Mouse (Mus musculus) heart, embryonic 10.5 days (tissue): ENCODE data around the gene Errfi1. TPM values are rescaled to one million over a fixed set of nuclear protein-coding genes. Genes with fewer than 3 reads are reported as not detected.
A peak's percentile ranks its signal among the peaks of the same experiment; 100 is the strongest.

Experiments used
- DNase-seq: peaks from one replicate; pipeline ENCODE4 v3.0.0-alpha.2; 2017; ENCODE audit warnings: low spot score
- H3K27ac ChIP-seq: fragments of 300-500 bp; sonication (generic); 2 replicates; pipeline ENCODE4 v1.5.1; 2016; ENCODE audit warnings: mild to moderate bottlenecking
- H3K27me3 ChIP-seq: fragments of 300-500 bp; sonication (generic); 2 replicates; pipeline ENCODE4 v1.6.1; 2016; ENCODE audit warnings: mild to moderate bottlenecking; ENCODE audit not compliant: poor library complexity, insufficient read depth, severe bottlenecking
- H3K36me3 ChIP-seq: fragments of 300-500 bp; sonication (generic); 2 replicates; pipeline ENCODE4 v1.6.1; 2016; ENCODE audit warnings: mild to moderate bottlenecking, moderate library complexity
- H3K4me1 ChIP-seq: fragments of 300-500 bp; sonication (generic); 2 replicates; pipeline ENCODE4 v1.6.1; 2016; ENCODE audit warnings: mild to moderate bottlenecking
- H3K4me3 ChIP-seq: fragments of 300-500 bp; sonication (generic); 2 replicates; pipeline ENCODE4 v1.5.1; 2016; ENCODE audit warnings: mild to moderate bottlenecking, moderate library complexity
- H3K9me3 ChIP-seq: fragments of 300-500 bp; sonication (generic); 2 replicates; pipeline ENCODE4 v1.6.1; 2016; ENCODE audit warnings: mild to moderate bottlenecking, moderate library complexity
- WGBS: fragments of 180-500 bp; shearing (Covaris S2); methylation state at CpG from one replicate; pipeline ENCODE4 v1.1.7; 2016; 5-methylcytosine and 5-hydroxymethylcytosine counted together
- polyA plus RNA-seq: library from polyadenylated mRNA; unstranded; fragments of >200 nt; fragmentation: Nextera tagmentation; extraction: Ambion mirVana; gene quantifications from 2 replicates; pipeline ENCODE4 v1.2.1, GENCODE M21; 2016

Gene Errfi1
- 15.3 and 25.7 TPM in 2 replicates for polyA plus RNA-seq

- H3K9me3 ChIP-seq = no peaks in the 10 kb centered on the region
- no peaks in the 10 kb centered on the region for H3K27me3 ChIP-seq
- no peaks in the 10 kb centered on the region for H3K36me3 ChIP-seq
- H3K27ac ChIP-seq = peak within 1 kb of the TSS; percentile 94
- H3K4me1 ChIP-seq = peaks cover 10% of the 10 kb centered on the region
- no peak for DNase-seq
- H3K4me3 ChIP-seq = peak within 1 kb of the TSS; percentile 81
- WGBS = 44% methylated on average over 13 of the region's 13 CpGs
These were observed at the start of gene Errfi1 for GRCm38 (mm10) chr4:150853680-150854461. Gene Errfi1, plus strand, starts transcription at chr4:150853919.

- H3K9me3 ChIP-seq = no peaks in the 10 kb centered on the region
- no peak for DNase-seq
- no peak overlapping the region for H3K27ac ChIP-seq
- no peak overlapping the region for H3K4me3 ChIP-seq
- no peaks in the 10 kb centered on the region for H3K36me3 ChIP-seq
- no peaks in the 10 kb centered on the region for H3K27me3 ChIP-seq
- 83% methylated on average over 6 of the region's 6 CpGs for WGBS
- H3K4me1 ChIP-seq = peaks cover 58% of the 10 kb centered on the region
These were observed 49.5 kb upstream of the Errfi1 start for GRCm38 (mm10) chr4:150804204-150804603.

- DNase-seq = peak; percentile 87
- no peaks in the 10 kb centered on the region for H3K9me3 ChIP-seq
- H3K27ac ChIP-seq = peak overlapping the region; percentile 83
- WGBS = 17% methylated on average over 20 of the region's 20 CpGs
- peaks cover 50% of the 10 kb centered on the region for H3K4me1 ChIP-seq
- no peaks in the 10 kb centered on the region for H3K27me3 ChIP-seq
- peak overlapping the region; percentile 33 for H3K4me3 ChIP-seq
- no peaks in the 10 kb centered on the region; the same call in 1 of the 2 replicates for H3K36me3 ChIP-seq
These were observed 45.8 kb upstream of the Errfi1 start for GRCm38 (mm10) chr4:150807727-150808470.

GRCm38 (mm10) chr4:150808471-150808847 is 45.3 kb upstream of the Errfi1 start:
- no peak for DNase-seq
- Histone ChIP-seq H3K4me1 (peaks cover 50% of the 10 kb centered on the region), H3K27me3 (no peaks in the 10 kb centered on the region), H3K36me3 (no peaks in the 10 kb centered on the region; the same call in 1 of the 2 replicates), H3K4me3 (no peak overlapping the region), H3K9me3 (no peaks in the 10 kb centered on the region), H3K27ac (peak overlapping the region; percentile 83)
- WGBS = 38% methylated on average over 12 of the region's 12 CpGs

- no peak for DNase-seq
- peak overlapping the region; percentile 83 for H3K27ac ChIP-seq
- H3K36me3 ChIP-seq = no peaks in the 10 kb centered on the region; the same call in 1 of the 2 replicates
- H3K4me3 ChIP-seq = no peak overlapping the region
- H3K9me3 ChIP-seq = no peaks in the 10 kb centered on the region
- WGBS = 19% methylated on average over 9 of the region's 9 CpGs
- no peaks in the 10 kb centered on the region for H3K27me3 ChIP-seq
- peaks cover 46% of the 10 kb centered on the region for H3K4me1 ChIP-seq
These were observed 44.4 kb upstream of the Errfi1 start for GRCm38 (mm10) chr4:150809323-150809722.

- Histone ChIP-seq H3K27ac (no peak overlapping the region), H3K36me3 (no peaks in the 10 kb centered on the region; the same call in 1 of the 2 replicates), H3K9me3 (no peaks in the 10 kb centered on the region), H3K4me3 (no peak overlapping the region), H3K27me3 (peaks cover 7% of the 10 kb centered on the region; the same call in 1 of the 2 replicates), H3K4me1 (peaks cover 8% of the 10 kb centered on the region)
- DNase-seq = no peak
- WGBS = 76% methylated on average over 4 of the region's 4 CpGs
These were observed 38.6 kb upstream of the Errfi1 start for GRCm38 (mm10) chr4:150815144-150815543.

- no peak overlapping the region for H3K4me3 ChIP-seq
- peaks cover 18% of the 10 kb centered on the region for H3K4me1 ChIP-seq
- H3K27ac ChIP-seq = no peak overlapping the region
- peaks cover 7% of the 10 kb centered on the region; the same call in 1 of the 2 replicates for H3K27me3 ChIP-seq
- H3K9me3 ChIP-seq = no peaks in the 10 kb centered on the region
- no peak for DNase-seq
- no peaks in the 10 kb centered on the region for H3K36me3 ChIP-seq
- WGBS = 80% methylated on average over 13 of the region's 13 CpGs
These were observed 37.2 kb upstream of the Errfi1 start for GRCm38 (mm10) chr4:150816414-150816951.

- Histone ChIP-seq H3K9me3 (no peaks in the 10 kb centered on the region), H3K36me3 (no peaks in the 10 kb centered on the region), H3K27ac (peak overlapping the region; percentile 13; the same call in 1 of the 2 replicates), H3K4me3 (no peak overlapping the region), H3K4me1 (peaks cover 46% of the 10 kb centered on the region), H3K27me3 (peaks cover 7% of the 10 kb centered on the region; the same call in 1 of the 2 replicates)
- 72% methylated on average over 12 of the region's 12 CpGs for WGBS
- no peak for DNase-seq
These were observed 34.4 kb upstream of the Errfi1 start for GRCm38 (mm10) chr4:150819126-150819910.

- 77% methylated on average over 8 of the region's 8 CpGs for WGBS
- Histone ChIP-seq H3K9me3 (no peaks in the 10 kb centered on the region), H3K4me3 (no peak overlapping the region), H3K36me3 (no peaks in the 10 kb centered on the region), H3K4me1 (peaks cover 67% of the 10 kb centered on the region), H3K27ac (peak overlapping the region; percentile 73), H3K27me3 (peaks cover 7% of the 10 kb centered on the region; the same call in 1 of the 2 replicates)
- DNase-seq = no peak
These were observed 32.3 kb upstream of the Errfi1 start for GRCm38 (mm10) chr4:150821381-150821780.

- no peaks in the 10 kb centered on the region for H3K9me3 ChIP-seq
- no peak overlapping the region for H3K4me3 ChIP-seq
- H3K27me3 ChIP-seq = peaks cover 7% of the 10 kb centered on the region; the same call in 1 of the 2 replicates
- DNase-seq = no peak
- WGBS = 67% methylated on average over 9 of the region's 9 CpGs
- peaks cover 74% of the 10 kb centered on the region for H3K4me1 ChIP-seq
- no peaks in the 10 kb centered on the region for H3K36me3 ChIP-seq
- H3K27ac ChIP-seq = peak overlapping the region; percentile 57; the same call in 1 of the 2 replicates
These were observed 31.1 kb upstream of the Errfi1 start for GRCm38 (mm10) chr4:150822624-150823023.

- no peaks in the 10 kb centered on the region for H3K27me3 ChIP-seq
- no peak for DNase-seq
- no peaks in the 10 kb centered on the region for H3K9me3 ChIP-seq
- H3K36me3 ChIP-seq = no peaks in the 10 kb centered on the region
- WGBS = 62% methylated on average over 24 of the region's 24 CpGs
- peaks cover 71% of the 10 kb centered on the region for H3K4me1 ChIP-seq
- H3K4me3 ChIP-seq = no peak overlapping the region
- peak overlapping the region; percentile 74 for H3K27ac ChIP-seq
These were observed 29.9 kb upstream of the Errfi1 start for GRCm38 (mm10) chr4:150823614-150824480.
